Mouse (Mus musculus): ENCODE results near the gene Camk1d. TPM values are rescaled to one million over a fixed set of nuclear protein-coding genes. Genes with fewer than 3 reads are reported as not detected.

The Camk1d gene
- total and polyA plus RNA-seq, 2 experiments from 2014 or later, result 8.0 to 20.9 TPM

GRCm38 (mm10) chr2:5668940-5669339 lies 45.4 kb downstream of the Camk1d start:
- H3K36me3 ChIP-seq (ENCODE audit: insufficient read depth, low read length), result no peaks in the 10 kb centered on the region
- ATAC-seq (ENCODE audit: low FRiP score) (no peak), DNase-seq (ENCODE audit: low spot score) (no peak)
- no peak overlapping the region for H3K4me3 ChIP-seq (ENCODE audit: low read depth, low read length)
- no peaks in the 10 kb centered on the region for H3K27me3 ChIP-seq (ENCODE audit: insufficient read depth, low read length)
- TF ChIP-seq CTCF (IDR thresholded peaks at IDR 0.05), result no peak
- H3K9ac ChIP-seq (replicated peaks; ENCODE audit: low read length, poor library complexity, severe bottlenecking), result no peak overlapping the region
- H3K27ac ChIP-seq (ENCODE audit: low read depth, low read length), result no peak overlapping the region
- no peak overlapping the region for H3K4me2 ChIP-seq (ENCODE audit: low read depth, low read length, poor library complexity, severe bottlenecking)
- 81% methylated on average over 4 of the region's 4 CpGs for WGBS
- H3K4me1 ChIP-seq (ENCODE audit: insufficient read depth, low read length), result no peaks in the 10 kb centered on the region
- H3K9me3 ChIP-seq (ENCODE audit: low read length), result no peaks in the 10 kb centered on the region

- no peak overlapping the region for H3K27ac ChIP-seq (ENCODE audit: low read depth, low read length)
- no peaks in the 10 kb centered on the region for H3K4me1 ChIP-seq (ENCODE audit: insufficient read depth, low read length)
- H3K4me2 ChIP-seq (ENCODE audit: low read depth, low read length, poor library complexity, severe bottlenecking), result no peak overlapping the region
- ATAC-seq (ENCODE audit: low FRiP score), result no peak
- TF ChIP-seq CTCF (IDR thresholded peaks at IDR 0.05), result no peak
- no peaks in the 10 kb centered on the region for H3K9me3 ChIP-seq (ENCODE audit: low read length)
- DNase-seq (ENCODE audit: low spot score), result no peak
- H3K4me3 ChIP-seq (ENCODE audit: low read depth, low read length), result no peak overlapping the region
- no peaks in the 10 kb centered on the region for H3K27me3 ChIP-seq (ENCODE audit: insufficient read depth, low read length)
- 88% methylated on average over 9 of the region's 9 CpGs for WGBS
- no peak overlapping the region for H3K9ac ChIP-seq (replicated peaks; ENCODE audit: low read length, poor library complexity, severe bottlenecking)
- no peaks in the 10 kb centered on the region for H3K36me3 ChIP-seq (ENCODE audit: insufficient read depth, low read length)
These were observed 50.8 kb downstream of the Camk1d start for GRCm38 (mm10) chr2:5663499-5663898.

DNA sequence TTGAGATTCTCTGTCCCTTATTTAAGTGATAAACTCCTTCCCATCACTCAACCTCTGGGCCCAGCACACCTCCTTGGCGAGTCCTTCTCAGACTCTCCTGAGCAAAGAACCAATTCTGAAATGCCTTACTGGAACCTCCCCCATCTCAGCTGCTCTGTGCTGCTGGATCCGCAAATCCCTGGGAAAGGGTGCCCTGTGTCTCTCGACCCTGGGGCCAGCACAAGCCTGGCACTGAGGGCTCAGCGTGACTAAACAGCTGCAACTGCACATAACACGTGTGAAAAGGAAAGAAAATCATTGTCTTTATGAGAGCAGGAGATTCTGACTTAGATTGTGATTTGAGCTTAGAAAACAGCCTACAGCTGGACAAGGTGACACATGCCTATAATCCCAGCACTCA lies 52.4 kb downstream of the Camk1d start:
- 57% methylated on average over 5 of the region's 5 CpGs for WGBS
- Histone ChIP-seq H3K27me3 (ENCODE audit: insufficient read depth, low read length) (no peaks in the 10 kb centered on the region), H3K9ac (replicated peaks; ENCODE audit: low read length, poor library complexity, severe bottlenecking) (no peak overlapping the region), H3K4me1 (ENCODE audit: insufficient read depth, low read length) (no peaks in the 10 kb centered on the region), H3K9me3 (ENCODE audit: low read length) (no peaks in the 10 kb centered on the region), H3K4me3 (ENCODE audit: low read depth, low read length) (no peak overlapping the region), H3K27ac (ENCODE audit: low read depth, low read length) (no peak overlapping the region), H3K36me3 (ENCODE audit: insufficient read depth, low read length) (no peaks in the 10 kb centered on the region), H3K4me2 (ENCODE audit: low read depth, low read length, poor library complexity, severe bottlenecking) (no peak overlapping the region)
- ATAC-seq (ENCODE audit: low FRiP score), result no peak
- TF ChIP-seq CTCF (IDR thresholded peaks at IDR 0.05), result no peak
- DNase-seq (ENCODE audit: low spot score), result no peak

DNA sequence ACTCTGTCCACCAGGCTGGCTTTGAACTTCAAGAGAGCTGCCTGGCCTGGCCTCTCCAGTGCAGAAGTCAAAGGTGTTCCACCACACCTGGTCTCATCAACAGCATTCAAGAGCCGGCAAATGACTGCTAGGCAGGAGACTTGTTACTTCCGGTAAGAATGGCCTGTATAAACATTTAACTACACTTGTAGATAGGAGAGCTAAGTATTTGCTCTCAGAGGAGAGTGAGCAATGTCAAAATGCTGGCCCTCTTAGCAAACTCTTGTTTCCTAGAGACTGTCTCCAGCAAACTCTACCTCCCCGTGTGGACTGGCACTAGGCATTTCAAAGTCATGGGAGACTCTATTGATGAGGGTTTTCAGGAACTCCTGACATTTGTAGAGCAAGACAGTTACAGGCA lies 56.3 kb downstream of the Camk1d start:
- no peak overlapping the region for H3K9ac ChIP-seq (replicated peaks; ENCODE audit: low read length, poor library complexity, severe bottlenecking)
- WGBS, result 76% methylated on average over 3 of the region's 3 CpGs
- DNase-seq (ENCODE audit: low spot score) (no peak), ATAC-seq (ENCODE audit: low FRiP score) (no peak)
- H3K4me3 ChIP-seq (ENCODE audit: low read depth, low read length), result no peak overlapping the region
- no peak overlapping the region for H3K4me2 ChIP-seq (ENCODE audit: low read depth, low read length, poor library complexity, severe bottlenecking)
- no peaks in the 10 kb centered on the region for H3K36me3 ChIP-seq (ENCODE audit: insufficient read depth, low read length)
- H3K9me3 ChIP-seq (ENCODE audit: low read length), result no peaks in the 10 kb centered on the region
- no peak for TF ChIP-seq CTCF (IDR thresholded peaks at IDR 0.05)
- no peaks in the 10 kb centered on the region for H3K4me1 ChIP-seq (ENCODE audit: insufficient read depth, low read length)
- H3K27me3 ChIP-seq (ENCODE audit: insufficient read depth, low read length), result no peaks in the 10 kb centered on the region
- H3K27ac ChIP-seq (ENCODE audit: low read depth, low read length), result no peak overlapping the region

DNA sequence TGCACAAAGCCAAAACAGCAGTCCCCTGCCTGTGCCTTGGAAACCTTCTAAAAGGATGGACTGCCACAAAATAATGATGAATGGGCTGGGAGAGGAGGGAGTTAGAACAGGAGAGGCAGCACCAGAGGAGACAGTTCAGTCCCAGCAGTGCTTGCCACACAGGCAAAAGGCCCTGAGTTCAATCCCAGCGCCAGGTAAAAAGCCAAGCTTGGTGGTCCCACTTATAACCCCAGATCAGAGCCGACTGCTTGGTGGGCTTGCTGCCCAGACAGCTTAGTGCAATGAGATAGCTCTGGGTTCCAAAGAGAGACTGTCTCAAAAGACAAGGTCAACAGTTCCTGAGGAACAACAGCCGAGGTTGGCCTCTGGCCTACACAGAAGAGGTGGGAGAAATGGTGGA lies 58.0 kb downstream of the Camk1d start:
- Histone ChIP-seq H3K4me1 (ENCODE audit: insufficient read depth, low read length) (no peaks in the 10 kb centered on the region), H3K27ac (ENCODE audit: low read depth, low read length) (no peak overlapping the region), H3K4me3 (ENCODE audit: low read depth, low read length) (no peak overlapping the region), H3K27me3 (ENCODE audit: insufficient read depth, low read length) (no peaks in the 10 kb centered on the region), H3K36me3 (ENCODE audit: insufficient read depth, low read length) (no peaks in the 10 kb centered on the region), H3K9me3 (ENCODE audit: low read length) (no peaks in the 10 kb centered on the region), H3K4me2 (ENCODE audit: low read depth, low read length, poor library complexity, severe bottlenecking) (no peak overlapping the region), H3K9ac (replicated peaks; ENCODE audit: low read length, poor library complexity, severe bottlenecking) (no peak overlapping the region)
- WGBS, result 79% methylated on average over 3 of the region's 3 CpGs
- ATAC-seq (ENCODE audit: low FRiP score), result no peak
- no peak for DNase-seq (ENCODE audit: low spot score)
- no peak for TF ChIP-seq CTCF (IDR thresholded peaks at IDR 0.05)

DNA sequence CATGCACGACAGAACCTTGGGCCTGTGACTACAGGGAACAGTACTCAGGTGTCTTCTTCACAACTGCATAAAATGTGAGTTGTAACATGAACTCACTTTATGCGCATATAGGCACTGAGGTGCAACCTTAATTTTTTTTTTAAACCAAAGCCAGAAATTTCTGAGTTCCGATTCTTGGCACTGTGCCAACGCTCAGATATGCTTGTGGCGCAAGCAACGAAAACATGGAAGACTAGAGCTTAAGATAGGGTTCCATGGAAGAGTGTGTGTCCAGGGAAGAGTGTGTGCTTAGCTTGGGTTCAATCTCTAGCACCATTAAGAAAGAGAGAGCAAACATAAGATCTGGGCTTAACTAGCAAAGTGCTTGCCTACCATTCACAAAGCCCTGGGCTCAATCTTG lies 62.2 kb downstream of the Camk1d start:
- no peak overlapping the region for H3K9ac ChIP-seq (replicated peaks; ENCODE audit: low read length, poor library complexity, severe bottlenecking)
- no peak overlapping the region for H3K4me3 ChIP-seq (ENCODE audit: low read depth, low read length)
- H3K36me3 ChIP-seq (ENCODE audit: insufficient read depth, low read length), result no peaks in the 10 kb centered on the region
- no peak for DNase-seq (ENCODE audit: low spot score)
- H3K4me2 ChIP-seq (ENCODE audit: low read depth, low read length, poor library complexity, severe bottlenecking), result no peak overlapping the region
- WGBS, result 93% methylated on average over 6 of the region's 6 CpGs
- H3K9me3 ChIP-seq (ENCODE audit: low read length), result no peaks in the 10 kb centered on the region
- TF ChIP-seq CTCF (IDR thresholded peaks at IDR 0.05), result no peak
- no peaks in the 10 kb centered on the region for H3K4me1 ChIP-seq (ENCODE audit: insufficient read depth, low read length)
- no peak for ATAC-seq (ENCODE audit: low FRiP score)
- H3K27ac ChIP-seq (ENCODE audit: low read depth, low read length), result no peak overlapping the region
- no peaks in the 10 kb centered on the region for H3K27me3 ChIP-seq (ENCODE audit: insufficient read depth, low read length)
